Mouse (Mus musculus) brain, embryonic 14.5 days (tissue): Measurements from ENCODE around the gene Necap1. TPM values are rescaled to one million over a fixed set of nuclear protein-coding genes. Genes with fewer than 3 reads are reported as not detected.
A peak's percentile ranks its signal among the peaks of the same experiment; 100 is the strongest.

Experiments used
- DNase-seq: peaks from one replicate; pipeline ENCODE4 v3.0.0-alpha.2; 2011; ENCODE audit warnings: low read depth
- CTCF ChIP-seq: fragments of 200-500 bp; IDR thresholded peaks from 2 replicates; pipeline ENCODE4 v1.5.1; 2012; ENCODE audit warnings: inconsistent platforms, mild to moderate bottlenecking, moderate library complexity, borderline replicate concordance; ENCODE audit not compliant: insufficient read depth, insufficient read length; ENCODE audit errors: extremely low read depth
- POLR2A ChIP-seq: fragments of 200-500 bp; IDR thresholded peaks from 2 replicates; pipeline ENCODE4 v1.6.1; 2012; ENCODE audit warnings: mild to moderate bottlenecking, inconsistent platforms, borderline replicate concordance; ENCODE audit not compliant: poor library complexity, insufficient read depth, insufficient read length, severe bottlenecking; ENCODE audit errors: extremely low read depth
- polyA plus RNA-seq: library from polyadenylated mRNA; depleted of rRNA; stranded (reverse); fragments of >200 nt; gene quantifications from 2 replicates; pipeline ENCODE4 v1.2.3, GENCODE M21; 2012; rRNA removed

Necap1 gene
- polyA plus RNA-seq, result 74.3 and 84.2 TPM in 2 replicates

DNA sequence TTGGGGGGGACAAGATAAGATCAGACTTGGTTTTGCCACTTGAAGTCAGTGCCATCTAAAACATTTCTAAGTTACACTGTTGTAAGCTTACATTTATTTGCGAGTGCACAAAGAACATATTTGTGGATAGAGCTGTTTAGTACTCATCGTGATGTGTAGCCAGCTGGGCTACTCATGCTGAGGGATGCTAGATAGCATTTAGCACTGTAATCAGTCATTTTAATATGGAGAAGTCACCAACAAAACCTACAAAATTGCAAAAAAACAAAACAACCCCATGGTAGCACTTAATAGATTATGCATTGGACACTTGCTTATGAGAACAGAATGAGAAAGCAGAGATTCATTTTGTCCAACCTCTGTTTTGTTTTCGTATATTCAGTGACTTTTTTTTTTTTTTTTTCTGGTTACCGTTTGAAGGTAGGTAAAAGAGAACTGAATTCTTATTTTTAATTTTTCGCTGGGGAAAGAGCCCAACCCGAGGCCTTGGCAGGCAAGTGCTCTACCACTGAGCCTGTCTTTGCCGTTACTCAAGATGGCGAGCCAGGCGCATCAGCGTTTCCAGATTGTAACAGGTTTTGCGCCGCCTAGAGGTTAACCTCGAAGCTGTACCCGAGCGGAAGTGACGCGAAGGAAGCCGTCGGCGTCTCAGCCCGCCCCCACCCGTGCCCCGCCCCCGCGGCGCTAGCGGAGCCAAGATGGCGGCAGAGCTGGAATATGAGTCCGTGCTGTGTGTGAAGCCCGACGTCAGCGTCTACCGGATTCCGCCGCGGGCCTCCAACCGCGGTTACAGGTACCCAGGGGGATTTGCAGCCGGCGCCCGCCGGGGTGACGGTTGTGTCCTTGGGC is at the start of gene Necap1:
TSS of gene Necap1 (plus strand) at position 604 of the 849 bp plus-strand sequence.
- TF ChIP-seq POLR2A (peak; percentile 87), CTCF (peak; percentile 92)
- peak; percentile 98 for DNase-seq

DNA sequence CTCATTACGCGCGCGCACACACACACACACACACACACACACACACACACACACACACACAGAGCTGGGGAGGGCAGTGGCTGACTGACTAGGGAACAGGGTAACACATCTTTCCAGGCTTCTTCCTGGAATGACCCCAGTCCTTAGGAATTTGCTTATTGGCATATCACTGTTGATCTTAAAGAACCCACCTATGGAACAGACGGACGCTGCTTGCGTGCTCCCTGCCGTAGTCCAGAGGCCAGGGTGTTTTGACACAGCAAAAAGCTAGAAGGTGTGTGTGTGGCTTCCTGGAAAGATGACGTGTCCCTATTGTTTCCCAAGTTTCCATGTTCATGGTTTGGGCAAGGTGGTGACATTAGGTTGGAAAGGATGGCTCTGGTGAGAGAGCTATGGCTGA is 49.1 kb upstream of the Necap1 start:
- DNase-seq, result no peak
- no peak for TF ChIP-seq CTCF
- no peak for TF ChIP-seq POLR2A

- peak; percentile 70 for DNase-seq
- no peak for TF ChIP-seq POLR2A
- no peak for TF ChIP-seq CTCF
Observed at GRCm38 (mm10) chr6:122825923-122826742, 48.1 kb upstream of the Necap1 start.

- TF ChIP-seq POLR2A (no peak), CTCF (peak; percentile 44; the same call in 1 of the 2 replicates)
- no peak for DNase-seq
Observed at GRCm38 (mm10) chr6:122828086-122828485, 46.2 kb upstream of the Necap1 start.

DNA sequence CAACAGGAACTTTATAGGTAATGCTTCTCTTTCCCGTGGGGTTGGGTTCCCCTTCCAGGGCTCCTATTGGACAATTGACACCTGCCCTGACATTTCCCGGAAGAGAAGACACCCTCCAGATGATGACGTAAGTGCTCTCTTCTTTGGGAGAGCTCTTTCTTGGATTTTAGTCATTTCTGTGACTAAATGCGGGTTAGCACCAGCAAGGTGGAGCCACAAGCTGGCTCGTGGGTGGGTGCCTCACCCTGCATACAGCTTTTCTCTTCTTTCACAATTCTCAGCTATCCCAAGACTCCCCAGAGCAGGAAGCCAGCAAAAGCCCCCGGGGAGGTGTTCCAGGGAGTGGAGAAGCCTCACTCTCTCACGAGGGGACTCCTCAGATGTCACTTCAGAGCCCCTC is 41.4 kb upstream of the Necap1 start:
- DNase-seq, result no peak
- TF ChIP-seq POLR2A (no peak), CTCF (no peak)

DNA sequence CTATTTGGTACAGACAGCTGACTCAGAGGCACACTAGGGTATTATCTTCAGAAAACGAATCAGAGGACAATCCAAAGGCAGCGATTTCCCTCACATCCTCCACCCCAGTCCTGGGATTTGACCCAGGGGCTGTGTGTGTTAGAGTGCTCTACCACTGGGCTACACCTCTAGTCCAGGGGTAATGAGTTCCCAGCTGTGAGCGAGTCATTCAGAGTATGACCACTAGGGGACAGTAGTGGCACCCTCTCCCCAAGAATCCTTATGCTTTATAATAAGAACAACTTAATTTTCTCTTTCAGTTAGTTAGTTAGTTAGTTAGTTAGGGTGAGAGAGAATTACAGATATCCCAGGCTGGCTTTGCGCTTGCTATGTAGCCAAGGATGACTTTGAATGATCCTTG is 39.9 kb upstream of the Necap1 start:
- DNase-seq, result peak; percentile 16
- TF ChIP-seq POLR2A, result no peak
- TF ChIP-seq CTCF, result peak; percentile 71; the same call in 1 of the 2 replicates

DNA sequence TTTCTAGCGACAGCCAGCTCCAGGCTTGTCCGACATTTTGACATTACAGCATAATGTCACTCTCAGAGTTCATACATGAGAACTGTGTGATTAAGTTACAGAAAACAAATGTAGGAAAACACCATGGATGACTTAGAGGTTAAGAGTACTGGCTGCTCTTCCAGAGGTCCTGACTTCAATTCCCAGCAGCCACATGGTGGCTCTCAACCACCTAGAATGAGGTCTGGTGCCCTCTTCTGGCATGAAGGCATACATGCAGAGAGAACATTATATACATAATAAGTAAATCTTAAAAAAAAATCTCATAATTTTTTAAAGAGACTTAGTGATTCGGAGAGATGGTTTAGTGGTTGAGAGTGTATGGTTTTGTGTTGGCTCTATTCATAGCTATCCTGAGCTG is 37.3 kb upstream of the Necap1 start:
- TF ChIP-seq POLR2A (no peak), CTCF (no peak)
- DNase-seq, result no peak

DNA sequence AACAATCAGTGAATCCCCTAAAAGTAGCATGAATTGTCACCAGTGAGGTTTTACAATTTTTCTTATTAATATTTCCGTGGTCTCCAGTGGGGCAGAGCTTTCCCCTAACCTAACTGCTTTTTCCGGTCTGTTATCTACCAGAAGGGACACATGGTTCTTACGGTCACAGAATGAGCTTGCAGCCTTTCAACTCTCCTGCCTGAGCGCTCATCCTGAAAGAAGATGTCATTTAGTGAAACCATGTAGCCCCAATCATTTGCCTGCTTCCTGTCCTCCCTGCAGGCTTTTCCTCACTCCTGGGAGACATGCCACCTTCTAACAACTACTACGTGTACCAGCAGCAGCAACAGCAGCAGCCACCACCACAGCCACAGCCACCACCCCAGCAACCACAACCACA is 36.7 kb upstream of the Necap1 start:
- TF ChIP-seq CTCF, result no peak
- TF ChIP-seq POLR2A, result no peak
- no peak for DNase-seq

GRCm38 (mm10) chr6:122843759-122844158 is 30.5 kb upstream of the Necap1 start:
- DNase-seq, result peak; percentile 30
- TF ChIP-seq CTCF, result no peak
- no peak for TF ChIP-seq POLR2A

- DNase-seq, result no peak
- TF ChIP-seq CTCF (no peak), POLR2A (no peak)
Observed at GRCm38 (mm10) chr6:122852696-122853095, 21.6 kb upstream of the Necap1 start.

DNA sequence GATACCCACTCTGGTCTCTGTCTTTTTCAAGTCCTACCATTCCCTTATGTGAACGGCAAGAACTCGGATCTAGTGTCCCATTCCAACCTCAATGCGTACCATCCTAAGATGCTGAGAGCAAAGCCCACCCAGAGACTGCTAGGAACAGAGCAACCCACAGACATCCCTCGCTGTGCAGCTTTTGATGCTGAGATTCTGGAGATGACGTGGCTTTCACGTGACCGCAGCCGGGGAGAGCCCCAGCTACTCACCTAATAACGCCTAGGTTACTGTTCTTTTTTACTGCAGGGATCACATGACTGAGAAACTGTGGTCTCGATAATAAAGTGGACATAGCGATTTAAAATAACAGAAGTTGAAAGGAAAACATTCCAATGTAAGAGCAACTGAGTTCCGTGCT is 19.7 kb upstream of the Necap1 start:
- TF ChIP-seq CTCF (no peak), POLR2A (no peak)
- no peak for DNase-seq
